Mouse (Mus musculus) C2C12 (cell line): ENCODE measurements around the gene Hspa1l. TPM values are rescaled to one million over a fixed set of nuclear protein-coding genes. Genes with fewer than 3 reads are reported as not detected.
A peak's percentile ranks its signal among the peaks of the same experiment; 100 is the strongest.

Experiments used
- H3K27me3 ChIP-seq: one replicate; pipeline ENCODE4 v1.6.1; 2011; ENCODE audit not compliant: control insufficient read depth, insufficient read depth, insufficient read length
- H3K36me3 ChIP-seq: one replicate; pipeline ENCODE4 v1.6.1; 2011; ENCODE audit not compliant: control insufficient read depth, insufficient read depth
- H3K4me3 ChIP-seq: one replicate; pipeline ENCODE4 v1.5.1; 2011; ENCODE audit warnings: mild to moderate bottlenecking, control low read depth; ENCODE audit not compliant: poor library complexity, insufficient read depth, severe bottlenecking
- H3K79me2 ChIP-seq: one replicate; pipeline ENCODE4 v1.6.1; 2011; ENCODE audit not compliant: control insufficient read depth, insufficient read depth
- H3K79me3 ChIP-seq: one replicate; pipeline ENCODE4 v1.6.1; 2011; ENCODE audit warnings: low read depth, control low read depth
- H3ac ChIP-seq: one replicate; pipeline ENCODE3; 2011; ENCODE audit warnings: low read depth; ENCODE audit not compliant: control insufficient read depth, insufficient read length
- CEBPB ChIP-seq: IDR thresholded peaks from one replicate; pipeline ENCODE4 v1.6.1; 2011; ENCODE audit warnings: low read depth, mild to moderate bottlenecking, control low read depth, moderate library complexity
- CTCF ChIP-seq: IDR thresholded peaks from one replicate; pipeline ENCODE4 v1.5.1; 2011; ENCODE audit not compliant: control insufficient read depth, insufficient read depth, insufficient read length
- FOSL1 ChIP-seq: IDR thresholded peaks from one replicate; pipeline ENCODE4 v1.8.0; 2011; ENCODE audit warnings: mild to moderate bottlenecking, low read length; ENCODE audit not compliant: poor library complexity, insufficient read depth, severe bottlenecking
- MAX ChIP-seq: IDR thresholded peaks from one replicate; pipeline ENCODE4 v1.6.1; 2011; ENCODE audit warnings: mild to moderate bottlenecking, control low read depth
- MYOD1 ChIP-seq: IDR thresholded peaks from one replicate; pipeline ENCODE4 v1.6.1; 2011; ENCODE audit warnings: low read depth; ENCODE audit not compliant: control insufficient read depth, insufficient read length
- MYOG ChIP-seq: IDR thresholded peaks from one replicate; pipeline ENCODE4 v1.6.1; 2011; ENCODE audit not compliant: control insufficient read depth, insufficient read length; ENCODE audit errors: extremely low read depth
- USF1 ChIP-seq: IDR thresholded peaks from one replicate; pipeline ENCODE4 v1.6.1; 2011; ENCODE audit warnings: low read depth, mild to moderate bottlenecking, control low read depth, moderate library complexity
- polyA plus RNA-seq: library from polyadenylated mRNA; unstranded; fragments of >200 nt; fragmentation: generic; extraction: Trizol; gene quantifications from one replicate; pipeline ENCODE4 v1.2.1, GENCODE M21; 2012; ENCODE audit warnings: missing spikeins

The Hspa1l gene
- polyA plus RNA-seq, 1 experiment = 0.99 TPM

DNA sequence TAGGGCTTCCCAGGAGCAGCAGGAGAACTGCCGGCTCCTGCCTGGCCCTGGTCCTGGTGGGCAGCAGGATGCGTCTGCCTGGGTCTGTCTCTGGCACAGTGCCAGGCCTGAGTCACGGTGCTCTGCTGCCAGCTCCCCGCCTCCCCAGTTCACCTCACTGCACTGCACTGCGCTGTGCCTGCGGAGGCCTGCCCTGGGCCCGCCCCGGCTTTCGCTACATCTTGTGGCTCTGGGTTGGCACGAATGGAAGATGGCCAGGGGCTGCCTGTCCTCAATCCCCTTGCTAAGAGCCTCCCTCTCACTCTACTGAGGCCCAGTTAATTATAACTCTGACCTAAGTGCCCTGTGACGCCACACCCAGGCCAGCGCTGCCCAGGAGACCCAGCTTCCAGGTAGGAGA is 43.9 kb downstream of the Hspa1l start, which contains the start of gene Vwa7:
Vwa7 (plus strand) TSS at position 204 of the 400 bp plus-strand sequence.
- no peak for TF ChIP-seq MAX
- TF ChIP-seq MYOD1 = no peak
- no peak for TF ChIP-seq USF1
- TF ChIP-seq MYOG = no peak
- no peak for TF ChIP-seq FOSL1
- no peak for TF ChIP-seq CTCF
- no peak for TF ChIP-seq CEBPB
- H3ac ChIP-seq = peak within 1 kb of the TSS; percentile 11
- peaks cover 43% of the 10 kb centered on the region for H3K36me3 ChIP-seq
- no peaks in the 10 kb centered on the region for H3K79me3 ChIP-seq
- no peaks in the 10 kb centered on the region for H3K79me2 ChIP-seq
- H3K27me3 ChIP-seq = no peaks in the 10 kb centered on the region
- no peak within 1 kb of the TSS for H3K4me3 ChIP-seq

- Histone ChIP-seq H3ac (no peak overlapping the region), H3K79me3 (no peaks in the 10 kb centered on the region), H3K79me2 (no peaks in the 10 kb centered on the region), H3K4me3 (no peak overlapping the region), H3K36me3 (peaks cover 37% of the 10 kb centered on the region), H3K27me3 (no peaks in the 10 kb centered on the region)
- TF ChIP-seq CTCF (no peak), CEBPB (no peak), MYOG (no peak), FOSL1 (no peak), MAX (no peak), MYOD1 (no peak), USF1 (no peak)
Observed at GRCm38 (mm10) chr17:35016791-35017705, 44.5 kb downstream of the Hspa1l start.

DNA sequence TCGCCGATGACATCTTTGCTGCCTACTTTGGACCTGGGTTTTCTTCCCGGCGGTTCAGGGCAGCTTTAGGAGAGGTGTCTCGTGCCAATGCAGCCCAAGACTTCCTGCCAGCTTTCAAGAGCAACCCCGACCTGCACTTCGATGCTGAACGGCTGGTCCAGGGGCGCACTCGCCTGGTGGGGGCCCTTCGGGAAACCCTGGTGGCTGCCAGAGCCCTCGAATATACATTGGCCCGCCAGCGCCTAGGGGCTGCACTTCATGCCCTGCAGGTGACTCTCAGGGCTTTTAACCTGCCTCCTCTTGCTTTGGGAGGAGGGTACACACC is 45.2 kb downstream of the Hspa1l start:
- H3K79me3 ChIP-seq = no peaks in the 10 kb centered on the region
- H3K27me3 ChIP-seq = no peaks in the 10 kb centered on the region
- TF ChIP-seq MYOG (no peak), MAX (no peak), FOSL1 (no peak), CTCF (no peak), CEBPB (no peak), MYOD1 (no peak), USF1 (no peak)
- peaks cover 32% of the 10 kb centered on the region for H3K36me3 ChIP-seq
- no peak overlapping the region for H3ac ChIP-seq
- H3K4me3 ChIP-seq = no peak overlapping the region
- H3K79me2 ChIP-seq = no peaks in the 10 kb centered on the region

DNA sequence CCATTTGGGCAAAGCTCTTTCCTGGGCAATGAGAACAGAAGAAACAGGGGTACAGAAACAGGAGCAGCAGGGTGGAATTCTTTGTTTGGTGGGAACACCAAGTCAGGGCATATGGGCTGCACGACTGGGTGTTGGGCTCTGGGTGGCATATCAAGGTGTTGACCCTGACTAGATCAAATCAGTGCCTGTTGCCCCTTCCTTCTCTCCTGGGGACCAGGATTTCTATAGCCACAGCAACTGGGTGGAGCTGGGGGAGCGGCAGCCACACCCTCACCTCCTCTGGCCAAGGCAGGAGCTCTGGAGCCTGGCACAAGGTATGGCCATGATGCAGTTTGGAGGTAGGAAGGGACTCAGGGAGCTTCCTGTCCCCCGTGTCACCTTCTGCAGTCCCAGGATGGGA is 45.7 kb downstream of the Hspa1l start:
- no peak for TF ChIP-seq CTCF
- TF ChIP-seq FOSL1 = no peak
- TF ChIP-seq MYOG = no peak
- TF ChIP-seq CEBPB = no peak
- TF ChIP-seq USF1 = no peak
- TF ChIP-seq MYOD1 = no peak
- no peak for TF ChIP-seq MAX
- no peaks in the 10 kb centered on the region for H3K79me3 ChIP-seq
- no peaks in the 10 kb centered on the region for H3K27me3 ChIP-seq
- H3K36me3 ChIP-seq = peaks cover 27% of the 10 kb centered on the region
- H3K4me3 ChIP-seq = no peak overlapping the region
- no peaks in the 10 kb centered on the region for H3K79me2 ChIP-seq
- no peak overlapping the region for H3ac ChIP-seq

- no peak overlapping the region for H3ac ChIP-seq
- H3K36me3 ChIP-seq = peaks cover 11% of the 10 kb centered on the region
- no peak overlapping the region for H3K4me3 ChIP-seq
- TF ChIP-seq MAX = no peak
- TF ChIP-seq FOSL1 = no peak
- no peak for TF ChIP-seq USF1
- no peak for TF ChIP-seq MYOG
- no peak for TF ChIP-seq CTCF
- no peak for TF ChIP-seq CEBPB
- no peak for TF ChIP-seq MYOD1
- H3K79me2 ChIP-seq = no peaks in the 10 kb centered on the region
- no peaks in the 10 kb centered on the region for H3K27me3 ChIP-seq
- no peaks in the 10 kb centered on the region for H3K79me3 ChIP-seq
Observed at GRCm38 (mm10) chr17:35019894-35020293, 47.4 kb downstream of the Hspa1l start.

DNA sequence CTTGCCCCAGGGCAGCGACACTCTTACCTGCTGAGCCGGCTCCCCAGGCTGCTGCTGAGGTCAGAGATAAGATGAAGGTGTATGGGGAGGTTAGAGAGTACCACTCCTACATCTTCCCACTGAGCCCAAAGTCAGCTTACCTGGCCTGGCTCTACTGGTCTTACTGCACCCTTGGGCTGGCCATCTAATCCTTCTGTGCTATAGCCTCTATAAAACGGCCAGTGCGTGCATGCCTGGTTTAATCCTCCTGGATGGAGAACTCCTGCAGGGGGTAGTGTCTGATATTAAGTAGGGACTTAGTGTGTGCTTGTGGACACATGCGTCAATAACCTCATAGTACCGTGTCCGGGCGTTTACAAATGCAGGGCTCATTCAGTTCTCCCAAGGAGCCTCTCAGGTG is 48.0 kb downstream of the Hspa1l start:
- Histone ChIP-seq H3ac (no peak overlapping the region), H3K4me3 (no peak overlapping the region), H3K79me2 (no peaks in the 10 kb centered on the region), H3K36me3 (peaks cover 7% of the 10 kb centered on the region), H3K79me3 (no peaks in the 10 kb centered on the region), H3K27me3 (no peaks in the 10 kb centered on the region)
- TF ChIP-seq MAX (no peak), CTCF (no peak), MYOD1 (no peak)
